Mouse (Mus musculus) cortical plate, adult 2 months (tissue): ENCODE results near the gene Armc7.
"Not testable (repeated sequence)": the region's sequence is repeated elsewhere in the genome, so short reads cannot be mapped to it uniquely, and the experiment has no call there.

Experiments used
- CTCF ChIP-seq: fragments of 200-500 bp; IDR thresholded peaks from 2 replicates; pipeline ENCODE4 v1.5.1; 2011; ENCODE audit warnings: mild to moderate bottlenecking, control low read depth, low read length; ENCODE audit not compliant: insufficient read depth; ENCODE audit errors: extremely low read depth
- POLR2A ChIP-seq: fragments of 200-500 bp; IDR thresholded peaks from 2 replicates; pipeline ENCODE4 v1.6.1; 2011; ENCODE audit warnings: mild to moderate bottlenecking, low read length, control low read depth; ENCODE audit not compliant: insufficient read depth; ENCODE audit errors: extremely low read depth

DNA sequence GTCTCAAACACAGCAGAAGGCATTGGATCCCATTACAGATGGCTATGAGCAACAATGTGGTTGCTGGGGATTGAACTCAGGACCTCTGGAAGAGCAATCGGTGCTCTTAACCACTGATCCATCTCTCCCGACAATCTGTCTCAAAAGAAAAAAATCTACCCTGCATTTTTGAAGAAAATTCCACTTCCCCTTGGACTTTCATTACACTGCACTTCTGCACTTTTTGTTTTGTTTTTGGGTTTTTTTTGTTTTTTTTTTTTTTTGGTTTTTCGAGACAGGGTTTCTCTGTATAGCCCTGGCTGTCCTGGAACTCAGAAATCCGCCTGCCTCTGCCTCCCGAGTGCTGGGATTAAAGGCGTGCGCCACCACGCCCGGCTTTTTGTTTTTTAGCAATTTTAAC lies 21.1 kb downstream of the Armc7 start:
- not testable (repeated sequence) for TF ChIP-seq CTCF, POLR2A
